Comparison of ENCODE assay signal across 7 mouse cellular contexts in genomic region chr13:51603221-51603893, GRCm38 (mm10). TPM values are rescaled to one million over a fixed set of nuclear protein-coding genes. Genes with fewer than 3 reads are reported as not detected.
DNase-seq lines count a peak whose midpoint lies in the region; ATAC-seq and TF ChIP-seq lines count a peak whose summit lies in the region.

No protein-coding gene starts in this region.

- in situ Hi-C loops in CH12.LX (cut with MboI; ENCODE audit: low pct_ligation_motif_present, low pct_unique_long_range_greater_than_20kb, low sequenced_read_pairs), result loop anchor here (25.0 kb wide), 2 partner anchors 141 to 416 kb away; no protein-coding TSS in a partner anchor

- DNase-seq in CH12.LX (ENCODE audit: extremely low read depth), result no peak
- DNase-seq in Muller cell, postnatal 12 days (ENCODE audit: inconsistent ontology term), result peak; percentile 92
- peak; percentile 77 for DNase-seq in forebrain, embryonic 11.5 days (ENCODE audit: low spot score)
- DNase-seq in right cerebral cortex, postnatal 10 days (ENCODE audit: low spot score in 2 of 2), result peak; percentile 74 to 86
- no peak for DNase-seq in B cell, adult 2 months

- dilution Hi-C loops in CH12.LX (cut with MboI; ENCODE audit: extremely low pct_ligation_motif_present, extremely low pct_unique_long_range_greater_than_20kb, low sequenced_read_pairs), result no loop called here

- peak overlapping the region; percentile 21; the same call in 1 of the 2 replicates for H3K4me2 ChIP-seq in CH12.LX (ENCODE audit: insufficient read depth, low read depth, poor library complexity, severe bottlenecking)
- peak overlapping the region; percentile 43 for H3K4me2 ChIP-seq in forebrain, embryonic 11.5 days (ENCODE audit: low read depth, low read length, severe bottlenecking)
- H3K4me2 ChIP-seq in intestine, embryonic 16.5 days (ENCODE audit: low read depth, low read length), result peak overlapping the region; percentile 44
- peak overlapping the region; percentile 42 for H3K4me2 ChIP-seq in limb, embryonic 15.5 days

- no peak overlapping the region for H3K27ac ChIP-seq in CH12.LX (ENCODE audit: insufficient read depth, low read depth)
- H3K27ac ChIP-seq in forebrain, embryonic 11.5 days (ENCODE audit: low read depth, low read length), result no peak overlapping the region
- H3K27ac ChIP-seq in intestine, embryonic 16.5 days (ENCODE audit: low read length), result no peak overlapping the region
- peak overlapping the region; percentile 50 for H3K27ac ChIP-seq in limb, embryonic 15.5 days

- H3K36me3 ChIP-seq in CH12.LX (replicated peaks in 1 of 2; ENCODE audit: control insufficient read depth in 1 of 2, insufficient read depth in 1 of 2, low read length in 1 of 2), result no peaks in the 10 kb centered on the region
- H3K36me3 ChIP-seq in forebrain, embryonic 11.5 days (ENCODE audit: control insufficient read depth, insufficient read depth, low read length), result no peaks in the 10 kb centered on the region
- H3K36me3 ChIP-seq in intestine, embryonic 16.5 days (ENCODE audit: control insufficient read depth, insufficient read depth, low read length), result no peaks in the 10 kb centered on the region
- no peaks in the 10 kb centered on the region for H3K36me3 ChIP-seq in limb, embryonic 15.5 days

- peak; percentile 82 for ATAC-seq in forebrain, embryonic 11.5 days (replicated peaks; ENCODE audit: low FRiP score)
- ATAC-seq in intestine, embryonic 16.5 days, result peak; percentile 76
- ATAC-seq in limb, embryonic 15.5 days (ENCODE audit: insufficient number of reproducible peaks, low FRiP score, low TSS enrichment, low read depth), result 0 out of 2 replicates have a peak, but pooled peaks have one; percentile 64

- H3K9me3 ChIP-seq in CH12.LX (replicated peaks; ENCODE audit: low read length), result no peaks in the 10 kb centered on the region
- H3K9me3 ChIP-seq in forebrain, embryonic 11.5 days (ENCODE audit: control insufficient read depth, low read length), result no peaks in the 10 kb centered on the region
- H3K9me3 ChIP-seq in intestine, embryonic 16.5 days (ENCODE audit: control insufficient read depth, low read length), result no peaks in the 10 kb centered on the region
- H3K9me3 ChIP-seq in limb, embryonic 15.5 days, result no peaks in the 10 kb centered on the region

- H3K4me3 ChIP-seq in CH12.LX (replicated peaks in 1 of 3; ENCODE audit: low read depth in 2 of 3, low read length in 2 of 3, poor library complexity in 1 of 3), result no peak overlapping the region
- no peak overlapping the region; the same call in 1 of the 2 replicates for H3K4me3 ChIP-seq in forebrain, embryonic 11.5 days (ENCODE audit: low read depth, low read length)
- peak overlapping the region; percentile 30 for H3K4me3 ChIP-seq in intestine, embryonic 16.5 days (ENCODE audit: low read length)
- H3K4me3 ChIP-seq in limb, embryonic 15.5 days, result peak overlapping the region; percentile 22

- WGBS in forebrain, embryonic 11.5 days, result 39% methylated on average over 16 of the region's 16 CpGs
- WGBS in intestine, embryonic 16.5 days, result 16% methylated on average over 16 of the region's 16 CpGs
- 12% methylated on average over 16 of the region's 16 CpGs for WGBS in limb, embryonic 15.5 days

- no peak for TF ChIP-seq RAD21 in CH12.LX (IDR thresholded peaks at IDR 0.05; ENCODE audit: low read depth, low read length)

- no peak for TF ChIP-seq POLR2A in CH12.LX (IDR thresholded peaks at IDR 0.05; ENCODE audit: low read depth, low read length)

- no peaks in the 10 kb centered on the region for H3K79me2 ChIP-seq in CH12.LX (replicated peaks; ENCODE audit: control insufficient read depth, extremely low read depth, insufficient read depth, poor library complexity, severe bottlenecking)

- TF ChIP-seq CTCF in CH12.LX (conservative IDR thresholded peaks at IDR 0.05 in 1 of 2, IDR thresholded peaks at IDR 0.05 in 1 of 2; ENCODE audit: low read depth in 2 of 2, low read length in 2 of 2), result no peak

- no peak overlapping the region for H3K9ac ChIP-seq in CH12.LX (ENCODE audit: insufficient read depth, low read depth)
- no peak overlapping the region; the same call in 1 of the 2 replicates for H3K9ac ChIP-seq in forebrain, embryonic 11.5 days (ENCODE audit: low read length)
- H3K9ac ChIP-seq in intestine, embryonic 16.5 days (ENCODE audit: low read depth, low read length), result no peak overlapping the region
- H3K9ac ChIP-seq in limb, embryonic 15.5 days, result no peak overlapping the region

- H3K27me3 ChIP-seq in CH12.LX (replicated peaks), result no peaks in the 10 kb centered on the region
- H3K27me3 ChIP-seq in forebrain, embryonic 11.5 days (ENCODE audit: control insufficient read depth, insufficient read depth, low read length), result no peaks in the 10 kb centered on the region
- no peaks in the 10 kb centered on the region for H3K27me3 ChIP-seq in intestine, embryonic 16.5 days (replicated peaks; ENCODE audit: control insufficient read depth, insufficient read depth, low read length)
- H3K27me3 ChIP-seq in limb, embryonic 15.5 days, result no peaks in the 10 kb centered on the region

- peaks cover 5 to 11% of the 10 kb centered on the region in 2 experiments; a peak in 3 of 4 replicates for H3K4me1 ChIP-seq in CH12.LX (ENCODE audit: control insufficient read depth in 1 of 2, insufficient read depth in 2 of 2)
- peaks cover 4% of the 10 kb centered on the region; the same call in 1 of the 2 replicates for H3K4me1 ChIP-seq in forebrain, embryonic 11.5 days (replicated peaks; ENCODE audit: control insufficient read depth, insufficient read depth, low read length)
- peaks cover 6% of the 10 kb centered on the region; the same call in 1 of the 2 replicates for H3K4me1 ChIP-seq in intestine, embryonic 16.5 days (ENCODE audit: control insufficient read depth, insufficient read depth, low read length)
- H3K4me1 ChIP-seq in limb, embryonic 15.5 days, result peaks cover 15% of the 10 kb centered on the region

- no peak for TF ChIP-seq EP300 in CH12.LX (IDR thresholded peaks at IDR 0.05; ENCODE audit: low read length)

TF ChIP-seq in CH12.LX, 34 proteins besides CTCF, POLR2A, EP300 and RAD21:
- TF ChIP-seq PAX5 (IDR thresholded peaks at IDR 0.05; ENCODE audit: low read length) (no peak), KAT2A (IDR thresholded peaks at IDR 0.05; ENCODE audit: insufficient replicate concordance, low read length) (no peak)
TF ChIP-seq in CH12.LX: peak in this region for 0.

RNA-seq across cellular contexts. Expression of gene Shc3, which starts 34.1 kb away (rescaled TPM):
- total RNA-seq in CH12.LX (2012; rRNA removed), result not detected in 2 replicates
- 0.15 TPM in 1 of 2 replicates, not detected in the other for total RNA-seq in CH12.LX (2014; rRNA removed)
- polyA plus RNA-seq in CH12.LX (2012; ENCODE audit: insufficient read length, low read depth), result 0.26 and 0.40 TPM in 2 replicates
- polyA plus RNA-seq in forebrain, embryonic 11.5 days (2014; fragmentation: Nextera tagmentation; extraction: Ambion mirVana), result 8.3 and 10.7 TPM in 2 replicates
- 0.07 and 0.16 TPM in 2 replicates for polyA plus RNA-seq in intestine, embryonic 16.5 days (2015; fragmentation: Nextera tagmentation; extraction: Ambion mirVana)
- polyA plus RNA-seq in limb, embryonic 15.5 days (2015; fragmentation: Nextera tagmentation; extraction: Ambion mirVana), result 0.45 and 0.90 TPM in 2 replicates

RNA-seq across cellular contexts. Expression of gene Cks2, which starts 41.7 kb away (rescaled TPM):
- total RNA-seq in CH12.LX (2012; rRNA removed), result 142 and 192 TPM in 2 replicates
- 465 and 486 TPM in 2 replicates for total RNA-seq in CH12.LX (2014; rRNA removed)
- 143 and 154 TPM in 2 replicates for polyA plus RNA-seq in CH12.LX (2012; ENCODE audit: insufficient read length, low read depth)
- polyA plus RNA-seq in forebrain, embryonic 11.5 days (2014; fragmentation: Nextera tagmentation; extraction: Ambion mirVana), result 415 and 452 TPM in 2 replicates
- 247 and 266 TPM in 2 replicates for polyA plus RNA-seq in intestine, embryonic 16.5 days (2015; fragmentation: Nextera tagmentation; extraction: Ambion mirVana)
- 220 and 247 TPM in 2 replicates for polyA plus RNA-seq in limb, embryonic 15.5 days (2015; fragmentation: Nextera tagmentation; extraction: Ambion mirVana)

RNA-seq across cellular contexts. Expression of gene Secisbp2, which starts 48.1 kb away (rescaled TPM):
- total RNA-seq in CH12.LX (2012; rRNA removed) (23.2 and 26.6 TPM in 2 replicates), CH12.LX (2014; rRNA removed) (22.9 and 24.4 TPM in 2 replicates)
- 25.6 and 28.8 TPM in 2 replicates for polyA plus RNA-seq in CH12.LX (2012; ENCODE audit: insufficient read length, low read depth)
- polyA plus RNA-seq in forebrain, embryonic 11.5 days (2014; fragmentation: Nextera tagmentation; extraction: Ambion mirVana), result 26.0 and 26.6 TPM in 2 replicates
- polyA plus RNA-seq in intestine, embryonic 16.5 days (2015; fragmentation: Nextera tagmentation; extraction: Ambion mirVana), result 23.7 and 28.9 TPM in 2 replicates
- 27.7 and 29.5 TPM in 2 replicates for polyA plus RNA-seq in limb, embryonic 15.5 days (2015; fragmentation: Nextera tagmentation; extraction: Ambion mirVana)

Comparison
In these comparisons a context has a peak if more than half of its experiments do, and no peak if none do; other contexts are left out.
1. DNase-seq: peak in Muller cell, postnatal 12 days (single experiment), forebrain, embryonic 11.5 days (single experiment) and right cerebral cortex, postnatal 10 days (2 of 2); none in CH12.LX (single experiment) and B cell, adult 2 months (0 of 2).
2. H3K4me3 ChIP-seq: peak in intestine, embryonic 16.5 days (single experiment) and limb, embryonic 15.5 days (single experiment); none in CH12.LX (0 of 3) and forebrain, embryonic 11.5 days (single experiment).
3. Peak in every context shown above with its lines, with median percentiles within 50 percentile points of each other: H3K4me2 ChIP-seq and ATAC-seq.